Mouse (Mus musculus) heart, adult 9 months (tissue): Measurements from ENCODE around the gene Gabarapl1.
"Not testable (repeated sequence)": the region's sequence is repeated elsewhere in the genome, so short reads cannot be mapped to it uniquely, and the experiment has no call there.

ENCODE experiments used
- DNase-seq, 2 experiments: peaks; one replicate each; pipeline ENCODE4 v3.0.0; 2022; ENCODE audit warnings: low spot score in 2 of 2

Gabarapl1 gene

GRCm38 (mm10) chr6:129532942-129533860 lies at the start of gene Gabarapl1:
Gene Gabarapl1 (plus strand): TSS chr6:129533160.
- peak; percentile 84 to 90 for DNase-seq

- no peak for DNase-seq
Measured at GRCm38 (mm10) chr6:129494924-129495323, 38.0 kb upstream of the Gabarapl1 start.

- DNase-seq = no peak
Measured at GRCm38 (mm10) chr6:129497345-129498218, 35.4 kb upstream of the Gabarapl1 start.

- not testable (repeated sequence) for DNase-seq
Measured at GRCm38 (mm10) chr6:129499516-129499915, 33.4 kb upstream of the Gabarapl1 start.

- DNase-seq = no peak
Measured at GRCm38 (mm10) chr6:129503471-129503870, 29.5 kb upstream of the Gabarapl1 start.

GRCm38 (mm10) chr6:129507024-129507423 lies 25.9 kb upstream of the Gabarapl1 start, which contains the start of gene Olr1:
Gene Olr1 (minus strand): TSS chr6:129507165.
- DNase-seq = no peak

GRCm38 (mm10) chr6:129510120-129510911 lies 22.6 kb upstream of the Gabarapl1 start:
- no peak for DNase-seq

- DNase-seq = no peak
Measured at GRCm38 (mm10) chr6:129512367-129512766, 20.6 kb upstream of the Gabarapl1 start, which contains the start of gene Tmem52b. Gene Tmem52b (plus strand): TSS chr6:129512555.

GRCm38 (mm10) chr6:129512868-129513267 lies 20.1 kb upstream of the Gabarapl1 start:
- no peak for DNase-seq

GRCm38 (mm10) chr6:129513409-129513808 lies 19.6 kb upstream of the Gabarapl1 start:
- DNase-seq = no peak

GRCm38 (mm10) chr6:129514376-129514775 lies 18.6 kb upstream of the Gabarapl1 start:
- no peak for DNase-seq

GRCm38 (mm10) chr6:129515068-129515467 lies 17.9 kb upstream of the Gabarapl1 start:
- DNase-seq = no peak

GRCm38 (mm10) chr6:129516388-129516787 lies 16.6 kb upstream of the Gabarapl1 start:
- no peak for DNase-seq

GRCm38 (mm10) chr6:129517752-129518408 lies 15.1 kb upstream of the Gabarapl1 start:
- peak in 1 of 2 experiments; percentile 30 for DNase-seq

GRCm38 (mm10) chr6:129526069-129526468 lies 6.9 kb upstream of the Gabarapl1 start:
- no peak for DNase-seq

- DNase-seq = no peak
Measured at GRCm38 (mm10) chr6:129527416-129527815, 5.5 kb upstream of the Gabarapl1 start.

- no peak for DNase-seq
Measured at GRCm38 (mm10) chr6:129529605-129530004, 3.4 kb upstream of the Gabarapl1 start.

GRCm38 (mm10) chr6:129530261-129530660 lies 2.7 kb upstream of the Gabarapl1 start:
- no peak for DNase-seq

- DNase-seq = peak; percentile 79 to 89
Measured at GRCm38 (mm10) chr6:129532556-129532941, 411 bp upstream of the Gabarapl1 start.

GRCm38 (mm10) chr6:129534057-129534456 lies 1.1 kb downstream of the Gabarapl1 start:
- peak in 1 of 2 experiments; percentile 12 for DNase-seq
